Mouse (Mus musculus) cerebellum, postnatal 10 days (tissue): ENCODE results near the gene Isl2.
A peak's percentile ranks its signal among the peaks of the same experiment; 100 is the strongest.

Experiments used
- DNase-seq, 2 experiments: peaks; one replicate each; pipeline ENCODE4 v3.0.0; 2021; ENCODE audit warnings: mixed read lengths in 2 of 2

Gene Isl2

GRCm38 (mm10) chr9:55546176-55547010 lies 7.9 kb downstream of the Isl2 start:
- DNase-seq = peak; percentile 52

- DNase-seq = no peak
Observed at GRCm38 (mm10) chr9:55548871-55549270, 10.4 kb downstream of the Isl2 start.

- DNase-seq = no peak
Observed at GRCm38 (mm10) chr9:55549302-55549890, 10.9 kb downstream of the Isl2 start.

- DNase-seq = no peak
Observed at GRCm38 (mm10) chr9:55554986-55555385, 16.5 kb downstream of the Isl2 start.

- no peak for DNase-seq
Observed at GRCm38 (mm10) chr9:55560960-55561359, 22.5 kb downstream of the Isl2 start.

GRCm38 (mm10) chr9:55568466-55569159 lies 30.1 kb downstream of the Isl2 start:
- DNase-seq = peak; percentile 56 to 64

GRCm38 (mm10) chr9:55571071-55571470 lies 32.6 kb downstream of the Isl2 start:
- no peak for DNase-seq

- DNase-seq = no peak
Observed at GRCm38 (mm10) chr9:55576571-55576970, 38.1 kb downstream of the Isl2 start.

- no peak for DNase-seq
Observed at GRCm38 (mm10) chr9:55581414-55581813, 42.9 kb downstream of the Isl2 start.

GRCm38 (mm10) chr9:55586141-55586540 lies 47.7 kb downstream of the Isl2 start:
- DNase-seq = peak; percentile 36 to 43
